Mouse (Mus musculus) thymus, adult 2 months (tissue): Measurements from ENCODE around the gene Ndnf. TPM values are rescaled to one million over a fixed set of nuclear protein-coding genes. Genes with fewer than 3 reads are reported as not detected.

Source experiments
- DNase-seq: peaks from one replicate; pipeline ENCODE4 v3.0.0; 2021
- H3K27ac ChIP-seq: fragments of 200-500 bp; 2 replicates; pipeline ENCODE4 v1.5.1; 2012; ENCODE audit warnings: low read length, control low read depth; ENCODE audit not compliant: control insufficient read depth, insufficient read depth
- H3K27me3 ChIP-seq: fragments of 200-500 bp; 2 replicates; pipeline ENCODE4 v1.6.1; 2012; ENCODE audit warnings: mild to moderate bottlenecking, low read length, moderate library complexity, mixed read lengths; ENCODE audit not compliant: control insufficient read depth, insufficient read depth
- H3K36me3 ChIP-seq: fragments of 200-500 bp; 2 replicates; pipeline ENCODE4 v1.6.1; 2012; ENCODE audit warnings: mild to moderate bottlenecking, low read length, moderate library complexity; ENCODE audit not compliant: control insufficient read depth, insufficient read depth
- H3K4me1 ChIP-seq: fragments of 200-500 bp; replicated peaks from 2 replicates; pipeline ENCODE4 v1.6.1; 2012; ENCODE audit warnings: low read length; ENCODE audit not compliant: control insufficient read depth, insufficient read depth
- H3K4me3 ChIP-seq: fragments of 200-500 bp; 2 replicates; pipeline ENCODE4 v1.5.1; 2012; ENCODE audit warnings: mild to moderate bottlenecking, low read length, control low read depth, moderate library complexity; ENCODE audit not compliant: control insufficient read depth, insufficient read depth
- CTCF ChIP-seq: fragments of 200-500 bp; IDR thresholded peaks from 2 replicates; pipeline ENCODE4 v1.5.1; 2012; ENCODE audit warnings: mild to moderate bottlenecking, control low read depth, low read length, moderate library complexity, borderline replicate concordance; ENCODE audit not compliant: control insufficient read depth, poor library complexity, insufficient read depth; ENCODE audit errors: extremely low read depth
- POLR2A ChIP-seq: fragments of 200-500 bp; IDR thresholded peaks from 2 replicates; pipeline ENCODE4 v1.6.1; 2012; ENCODE audit warnings: mild to moderate bottlenecking, low read length, control low read depth, moderate library complexity; ENCODE audit not compliant: control insufficient read depth, poor library complexity, insufficient read depth; ENCODE audit errors: extremely low read depth
- WGBS: fragments of 180-500 bp; shearing (Covaris S2); methylation state at CpG from one replicate; pipeline ENCODE4 v1.1.7; 2018; 5-methylcytosine and 5-hydroxymethylcytosine counted together
- polyA plus RNA-seq: library from polyadenylated mRNA; depleted of rRNA; stranded (reverse); fragments of >200 nt; gene quantifications from 2 replicates; pipeline ENCODE4 v1.2.3, GENCODE M21; 2012

Gene Ndnf
- polyA plus RNA-seq, 1 experiment, result 0.97 TPM

DNA sequence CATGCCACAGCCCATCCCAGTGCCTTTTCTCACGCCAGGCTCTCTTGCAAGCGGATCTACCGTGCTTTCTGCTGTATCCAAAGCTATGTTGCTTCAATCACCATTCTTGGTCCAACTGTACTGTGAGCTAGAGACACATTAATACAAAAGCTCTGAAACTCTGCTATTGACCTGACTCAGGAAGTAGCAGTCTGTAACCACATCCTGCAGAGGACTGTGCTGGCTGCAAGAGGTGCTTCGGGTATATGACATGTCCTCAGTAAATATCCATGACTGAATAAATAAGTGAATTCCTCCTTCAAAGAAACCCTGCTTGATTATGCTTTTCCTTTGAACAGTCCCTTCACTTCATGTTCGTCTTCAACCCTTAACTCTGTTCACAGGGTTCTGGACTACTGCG lies 23.7 kb upstream of the Ndnf start:
- 19% methylated on average over 6 of the region's 6 CpGs for WGBS
- H3K36me3 ChIP-seq, result no peaks in the 10 kb centered on the region
- no peaks in the 10 kb centered on the region for H3K27me3 ChIP-seq
- peaks cover 12% of the 10 kb centered on the region for H3K4me1 ChIP-seq
- no peak overlapping the region for H3K4me3 ChIP-seq
- TF ChIP-seq CTCF (no peak), POLR2A (no peak)
- peak overlapping the region; percentile 91 for H3K27ac ChIP-seq
- peak; percentile 52 for DNase-seq

DNA sequence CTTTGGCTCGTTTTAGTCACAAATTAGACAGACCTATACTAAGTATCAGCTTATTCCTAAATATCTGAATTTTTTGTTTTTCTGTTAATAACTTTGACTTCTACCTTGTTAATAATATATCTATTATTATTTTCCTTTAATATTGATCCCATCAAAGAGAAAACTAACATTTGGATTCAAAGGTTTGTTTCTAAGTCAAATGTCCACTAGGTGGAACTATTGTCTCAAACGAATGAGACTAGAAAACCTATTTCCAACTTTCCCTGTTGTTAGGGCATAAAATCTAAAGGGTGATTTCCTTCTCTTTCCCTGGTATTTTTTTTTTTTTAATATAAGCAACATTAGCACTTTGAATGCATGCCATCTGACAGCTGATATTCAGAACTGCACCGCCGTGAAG lies 20.0 kb upstream of the Ndnf start:
- H3K27me3 ChIP-seq, result no peaks in the 10 kb centered on the region
- peaks cover 12% of the 10 kb centered on the region for H3K4me1 ChIP-seq
- no peak for TF ChIP-seq POLR2A
- no peak for TF ChIP-seq CTCF
- 59% methylated on average over 4 of the region's 4 CpGs for WGBS
- no peak overlapping the region for H3K27ac ChIP-seq
- H3K36me3 ChIP-seq, result no peaks in the 10 kb centered on the region
- no peak for DNase-seq
- H3K4me3 ChIP-seq, result no peak overlapping the region

DNA sequence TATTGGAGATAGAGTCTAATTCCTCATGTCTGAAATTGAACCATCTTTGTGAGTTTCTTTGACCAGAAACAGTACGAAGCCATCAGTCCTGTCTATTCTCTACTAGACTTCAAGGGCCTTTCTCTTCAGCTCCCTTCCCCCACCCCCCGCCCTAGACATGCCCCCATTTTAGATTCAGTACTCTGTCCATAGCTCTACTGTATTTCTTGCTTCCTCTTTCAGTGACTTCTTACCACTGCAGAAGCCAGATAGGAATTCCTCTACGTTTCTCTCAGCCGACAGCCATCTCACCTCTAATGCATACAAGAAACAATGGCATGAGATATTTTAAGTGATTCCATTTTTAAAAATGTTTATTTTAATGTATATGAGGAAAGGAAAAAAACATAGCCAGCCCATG lies 10.1 kb upstream of the Ndnf start:
- no peak overlapping the region for H3K27ac ChIP-seq
- no peaks in the 10 kb centered on the region for H3K36me3 ChIP-seq
- H3K27me3 ChIP-seq, result no peaks in the 10 kb centered on the region
- no peak for DNase-seq
- WGBS, result 52% methylated on average over 4 of the region's 4 CpGs
- H3K4me1 ChIP-seq, result peaks cover 3% of the 10 kb centered on the region; the same call in 1 of the 2 replicates
- no peak overlapping the region for H3K4me3 ChIP-seq
- TF ChIP-seq POLR2A, result no peak
- no peak for TF ChIP-seq CTCF

DNA sequence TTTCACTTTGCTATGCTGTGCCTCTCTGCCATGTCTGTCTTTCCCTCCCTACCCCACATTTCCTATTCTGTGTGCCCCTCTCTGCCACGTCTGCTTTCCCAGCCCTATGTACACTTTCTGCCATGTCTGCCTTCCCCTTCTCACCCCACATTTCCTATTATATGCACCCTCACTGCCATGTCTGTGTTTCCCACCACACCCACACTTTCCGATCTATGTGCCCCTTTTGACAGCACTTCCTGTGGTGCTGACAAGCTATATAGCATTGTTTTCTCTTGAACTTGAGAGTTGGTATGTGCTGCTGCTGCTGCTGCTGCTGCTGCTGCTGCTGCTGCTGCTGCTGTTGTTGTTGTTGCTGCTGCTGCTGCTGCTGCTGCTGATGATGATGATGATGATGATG lies 9.3 kb upstream of the Ndnf start:
- Histone ChIP-seq H3K4me1 (peaks cover 3% of the 10 kb centered on the region; the same call in 1 of the 2 replicates), H3K27ac (no peak overlapping the region), H3K4me3 (no peak overlapping the region), H3K27me3 (no peaks in the 10 kb centered on the region), H3K36me3 (no peaks in the 10 kb centered on the region)
- no peak for TF ChIP-seq POLR2A
- TF ChIP-seq CTCF, result no peak
- WGBS, result 25% methylated on average over 2 of the region's 2 CpGs
- DNase-seq, result peak; percentile 33

DNA sequence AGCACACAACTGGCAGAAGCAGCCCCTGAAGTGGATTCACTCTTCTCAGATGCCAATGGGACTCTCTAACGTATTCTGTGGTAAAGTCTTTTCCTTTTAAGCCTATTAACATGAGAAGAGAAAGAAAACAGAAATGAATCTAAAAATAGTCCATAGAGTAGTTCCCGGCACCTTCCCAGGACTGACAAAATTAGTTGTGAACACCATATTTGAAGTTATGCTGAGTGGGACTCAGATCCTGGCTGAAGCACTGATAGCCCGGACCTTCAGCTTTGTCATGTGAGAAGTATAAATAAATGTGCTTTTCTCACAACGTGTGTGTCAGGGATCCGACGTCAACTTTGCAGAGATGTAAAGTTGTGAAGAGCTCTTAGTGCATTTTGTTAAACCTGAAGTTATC lies 7.4 kb upstream of the Ndnf start:
- no peak for DNase-seq
- no peak overlapping the region for H3K4me3 ChIP-seq
- no peak overlapping the region for H3K27ac ChIP-seq
- H3K36me3 ChIP-seq, result no peaks in the 10 kb centered on the region
- H3K4me1 ChIP-seq, result peaks cover 3% of the 10 kb centered on the region; the same call in 1 of the 2 replicates
- TF ChIP-seq POLR2A (no peak), CTCF (no peak)
- H3K27me3 ChIP-seq, result no peaks in the 10 kb centered on the region
- WGBS, result 67% methylated on average over 6 of the region's 6 CpGs

GRCm38 (mm10) chr6:65666295-65666694 lies 5.1 kb upstream of the Ndnf start:
- WGBS, result 97% methylated on average over 3 of the region's 3 CpGs
- no peak overlapping the region for H3K4me3 ChIP-seq
- no peak overlapping the region for H3K27ac ChIP-seq
- no peaks in the 10 kb centered on the region for H3K27me3 ChIP-seq
- no peaks in the 10 kb centered on the region for H3K36me3 ChIP-seq
- peaks cover 3% of the 10 kb centered on the region; the same call in 1 of the 2 replicates for H3K4me1 ChIP-seq
- DNase-seq, result no peak
- TF ChIP-seq CTCF (no peak), POLR2A (no peak)

- H3K27ac ChIP-seq, result no peak overlapping the region
- 77% methylated on average over 2 of the region's 2 CpGs for WGBS
- peaks cover 13% of the 10 kb centered on the region; the same call in 1 of the 2 replicates for H3K27me3 ChIP-seq
These were observed 1.4 kb upstream of the Ndnf start for GRCm38 (mm10) chr6:65669971-65670370.

More at GRCm38 (mm10) chr6:65669971-65670370, 1.4 kb upstream of the Ndnf start:
- Histone ChIP-seq H3K4me3 (no peak overlapping the region), H3K36me3 (no peaks in the 10 kb centered on the region), H3K4me1 (peaks cover 12% of the 10 kb centered on the region; the same call in 1 of the 2 replicates)
- no peak for DNase-seq
- TF ChIP-seq CTCF, result no peak
- TF ChIP-seq POLR2A, result no peak
